Mouse (Mus musculus): ENCODE results near the gene Stfa3. TPM values are rescaled to one million over a fixed set of nuclear protein-coding genes. Genes with fewer than 3 reads are reported as not detected.
"Not testable (repeated sequence)": the region's sequence is repeated elsewhere in the genome, so short reads cannot be mapped to it uniquely, and the experiment has no call there.

Stfa3 gene
- not detected for total RNA-seq (2021)
- long read RNA-seq, experiment 1: 0 reads
- long read RNA-seq, experiment 2: 0 reads

GRCm38 (mm10) chr16:36455342-36455802 lies at the start of gene Stfa3:
Stfa3 (minus strand) TSS chr16:36455392.
- no peak for DNase-seq (ENCODE audit: low spot score in 2 of 2)

GRCm38 (mm10) chr16:36502286-36502685 lies 47.1 kb upstream of the Stfa3 start:
- DNase-seq (ENCODE audit: low spot score in 2 of 2): no peak

GRCm38 (mm10) chr16:36492420-36492819 lies 37.2 kb upstream of the Stfa3 start:
- DNase-seq (ENCODE audit: low spot score in 2 of 2): no peak

DNA sequence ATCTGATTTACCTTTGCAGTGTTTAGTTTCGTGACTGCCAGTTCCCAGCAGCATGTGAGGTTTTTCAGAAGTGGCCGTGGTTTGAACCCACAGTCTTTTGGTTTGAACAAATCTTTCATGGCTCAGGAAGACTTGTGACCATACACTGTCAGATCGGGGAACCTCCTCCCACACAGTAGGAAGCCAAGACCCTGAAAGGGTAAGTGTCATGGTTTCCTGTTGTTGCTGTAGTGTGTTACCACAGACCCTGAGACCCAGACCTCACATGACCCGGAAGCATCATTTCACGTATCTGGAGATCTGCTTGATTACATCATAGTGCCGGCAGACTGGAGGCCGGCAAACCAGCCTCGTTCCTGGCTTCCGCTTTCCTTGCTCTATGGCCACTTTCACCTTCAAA lies 21.7 kb upstream of the Stfa3 start:
- no peak for DNase-seq (ENCODE audit: low spot score in 2 of 2)

DNA sequence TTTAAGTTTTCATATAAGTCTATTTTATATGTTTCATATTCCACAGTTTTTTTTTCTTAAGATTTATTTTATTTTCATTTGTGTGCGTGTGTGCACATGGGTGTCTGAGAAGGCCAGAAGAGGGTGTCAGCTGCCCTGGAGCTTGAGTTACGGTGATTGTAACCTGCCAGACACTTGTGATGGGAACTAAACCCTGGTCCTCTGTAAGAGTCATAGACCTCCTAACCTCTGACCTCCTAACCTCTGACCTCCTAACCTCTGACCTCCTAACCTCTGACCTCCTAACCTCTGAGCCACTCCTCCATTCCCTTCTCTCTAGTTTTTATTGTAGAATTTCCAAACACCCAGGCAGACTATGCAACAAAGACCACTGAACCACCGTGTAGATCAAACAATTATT lies 20.3 kb upstream of the Stfa3 start:
- DNase-seq (ENCODE audit: low spot score in 2 of 2): no peak

DNA sequence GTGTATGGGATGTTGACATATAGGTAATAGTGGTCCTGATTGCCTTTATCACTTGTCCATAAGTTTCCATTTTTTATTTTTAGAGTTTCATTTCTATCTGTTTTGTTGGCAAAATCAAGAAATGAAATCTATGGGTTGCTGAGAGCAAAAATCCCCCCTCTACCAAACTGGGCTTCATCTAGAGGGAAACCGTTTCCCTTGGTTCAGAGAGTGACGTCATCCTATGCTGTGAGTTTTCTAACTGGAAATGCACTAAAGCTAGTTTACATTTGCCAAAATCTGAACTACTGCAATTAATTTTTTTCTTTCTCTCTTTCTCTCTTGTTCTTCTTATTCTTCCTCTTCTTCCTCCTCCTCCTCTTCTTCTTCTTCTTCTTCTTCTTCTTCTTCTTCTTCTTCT lies 19.7 kb upstream of the Stfa3 start:
- DNase-seq (ENCODE audit: low spot score in 2 of 2): no peak

DNA sequence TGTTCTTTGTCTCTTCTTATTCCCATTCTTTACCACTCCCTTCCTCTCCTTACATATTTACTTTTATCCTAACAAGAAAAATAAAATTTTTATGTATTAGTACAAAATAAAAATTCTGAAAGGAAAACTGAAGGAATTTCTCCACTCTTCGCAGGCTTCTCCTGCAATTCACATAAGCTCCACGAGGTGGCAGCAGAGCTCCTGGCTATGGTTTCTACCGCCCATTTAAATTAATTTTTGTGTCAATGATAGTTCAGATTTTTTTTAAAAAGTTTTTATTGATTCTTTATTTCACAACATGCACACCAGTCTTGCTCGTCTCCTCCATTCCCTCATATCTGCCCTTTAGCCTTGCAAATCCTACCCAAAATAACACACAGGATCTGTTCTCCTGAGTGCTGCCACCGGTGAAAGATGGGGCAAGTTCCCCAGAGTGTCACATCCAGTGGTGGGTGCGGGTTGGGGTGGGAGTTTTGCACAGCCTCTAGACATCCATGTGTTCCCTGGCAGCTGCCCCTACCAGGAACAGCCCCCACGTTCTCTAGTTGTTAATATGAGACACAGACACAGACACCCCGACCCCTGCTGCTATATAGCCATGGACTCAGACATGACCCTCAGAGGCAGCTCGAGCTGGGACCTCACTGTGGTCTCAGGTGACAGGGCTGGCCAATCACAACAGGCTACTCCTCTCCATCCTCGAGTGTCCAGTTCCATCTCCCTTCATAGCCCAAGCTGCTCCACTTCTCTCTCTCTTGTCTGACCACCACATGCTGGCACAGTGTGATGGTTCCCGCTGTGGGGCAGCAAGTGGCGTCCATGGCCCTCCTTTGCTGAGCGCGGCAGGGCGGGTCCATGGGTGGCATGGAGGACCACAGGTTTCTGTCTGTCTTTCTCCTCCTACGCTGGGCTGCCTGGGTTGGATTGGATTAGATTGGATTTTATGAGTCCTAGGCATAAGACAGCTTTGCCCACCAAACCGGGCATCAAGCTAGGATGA lies 18.3 kb upstream of the Stfa3 start:
- DNase-seq (ENCODE audit: low spot score in 2 of 2): peak; percentile 22 to 47

DNA sequence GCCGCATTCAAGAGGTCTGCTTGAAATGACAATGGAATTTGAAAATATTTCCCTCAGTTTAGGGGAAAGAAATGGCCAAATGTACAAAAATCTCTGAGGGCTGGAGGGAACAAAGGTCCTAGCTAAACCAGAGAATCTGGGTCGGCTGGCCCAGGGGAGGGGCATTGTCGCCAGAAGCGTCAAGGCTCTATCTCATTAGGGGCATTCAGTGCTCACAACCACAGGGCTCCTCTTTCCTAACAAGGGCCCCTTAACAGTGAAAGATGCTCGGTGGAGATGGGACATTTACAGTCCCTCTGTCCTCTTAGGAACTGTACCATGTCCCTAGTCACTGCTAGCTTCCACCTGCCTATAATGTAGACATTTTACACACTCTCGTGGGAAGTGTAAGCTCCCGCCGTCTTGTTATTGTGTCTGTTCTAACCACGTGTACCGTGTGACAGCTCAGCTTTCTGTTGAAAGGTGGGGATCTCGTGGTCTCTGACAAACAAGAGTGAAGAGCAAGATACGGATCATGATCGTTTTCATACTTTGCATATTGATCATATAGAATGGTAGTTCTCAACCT lies 16.0 kb upstream of the Stfa3 start:
- DNase-seq (ENCODE audit: low spot score in 2 of 2): no peak

DNA sequence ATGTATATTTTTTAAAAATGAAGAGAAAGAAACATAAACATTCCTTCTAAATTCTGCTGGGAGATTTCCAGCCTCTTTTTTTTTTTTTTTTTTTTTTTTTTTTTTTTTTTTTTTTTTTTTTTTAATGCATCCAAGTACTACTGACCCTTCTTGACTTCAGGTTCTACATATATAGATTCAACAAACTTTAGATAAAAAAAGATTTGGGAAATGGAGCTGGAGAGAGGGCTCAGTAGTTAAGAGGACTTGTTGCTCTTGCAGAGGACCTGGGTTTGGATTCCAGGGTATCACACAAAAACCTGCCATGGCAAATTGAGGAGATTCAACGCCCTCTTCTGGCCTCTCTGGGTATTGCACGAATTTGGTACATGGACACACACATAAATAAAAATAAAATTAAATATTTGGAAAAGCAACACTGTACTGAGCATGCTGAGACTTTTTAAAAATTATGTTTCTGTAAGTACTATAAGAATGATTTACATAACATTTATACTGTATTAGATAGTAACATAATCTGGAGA lies 14.8 kb upstream of the Stfa3 start:
- DNase-seq (ENCODE audit: low spot score in 2 of 2): no peak

- DNase-seq (ENCODE audit: low spot score in 2 of 2): no peak
Observed at GRCm38 (mm10) chr16:36469367-36469766, 14.2 kb upstream of the Stfa3 start.

DNA sequence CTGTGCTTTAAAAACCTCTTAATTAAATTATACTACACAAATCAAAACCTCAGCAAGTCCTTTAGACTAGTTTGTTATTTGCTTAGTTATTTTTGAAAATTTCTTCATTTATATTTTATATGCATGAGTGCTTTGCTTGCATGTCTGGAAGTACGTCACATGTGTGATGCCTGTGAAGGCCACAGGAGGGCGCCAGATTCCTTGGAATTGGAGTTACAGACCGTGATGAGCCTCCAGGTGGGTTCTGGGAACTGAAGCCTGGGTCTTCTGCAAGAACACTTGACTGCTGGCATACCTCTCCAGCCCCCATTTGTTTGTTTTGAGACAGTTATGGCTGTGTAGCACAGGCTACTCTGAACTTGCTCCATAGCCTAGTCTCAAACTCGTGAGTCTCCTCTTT lies 13.7 kb upstream of the Stfa3 start:
- DNase-seq (ENCODE audit: low spot score in 2 of 2): no peak

GRCm38 (mm10) chr16:36467936-36468335 lies 12.7 kb upstream of the Stfa3 start:
- no peak for DNase-seq (ENCODE audit: low spot score in 2 of 2)

GRCm38 (mm10) chr16:36465436-36465835 lies 10.2 kb upstream of the Stfa3 start:
- DNase-seq (ENCODE audit: low spot score in 2 of 2): no peak

DNA sequence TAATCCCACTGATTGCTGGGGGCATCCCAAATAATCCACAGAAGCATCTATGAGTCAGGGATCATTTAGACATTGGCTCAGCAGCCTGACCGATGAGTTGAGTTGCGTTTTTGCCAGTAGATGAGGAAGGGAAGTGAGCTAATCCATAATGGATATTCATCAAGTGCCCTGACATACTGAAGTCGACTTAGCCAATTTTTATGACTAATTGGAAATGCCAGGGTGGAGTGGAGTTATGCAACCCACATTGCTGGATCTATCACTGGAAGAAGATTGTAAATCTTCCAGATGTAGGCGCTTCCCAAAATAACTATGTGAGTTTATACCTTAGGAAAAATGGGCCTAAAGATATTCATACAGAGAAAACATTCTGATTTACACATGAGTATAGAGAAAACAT lies 8.9 kb upstream of the Stfa3 start:
- DNase-seq (ENCODE audit: low spot score in 2 of 2): no peak

DNA sequence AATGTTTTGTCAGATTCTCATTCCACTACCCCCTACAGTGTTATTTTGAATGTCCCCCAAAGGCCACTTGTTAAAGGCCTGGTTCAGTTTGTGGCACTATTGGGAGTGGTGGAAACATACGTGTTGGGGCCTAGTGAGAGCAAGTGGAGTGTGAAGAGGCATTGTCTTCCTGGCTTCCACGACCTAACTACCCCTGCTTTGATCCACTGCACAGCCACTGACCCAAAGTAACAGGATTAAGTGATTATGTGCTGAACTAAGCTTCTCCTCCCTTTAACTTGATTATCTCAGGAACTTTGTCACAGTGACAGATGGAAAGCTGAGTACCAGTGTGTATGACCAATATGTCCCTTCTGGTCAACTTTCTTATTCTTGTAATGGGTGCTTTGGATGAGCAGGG lies 5.2 kb upstream of the Stfa3 start:
- no peak for DNase-seq (ENCODE audit: low spot score in 2 of 2)

- DNase-seq (ENCODE audit: low spot score in 2 of 2): not testable (repeated sequence)
Observed at GRCm38 (mm10) chr16:36420979-36421378, 34.2 kb downstream of the Stfa3 start.

DNA sequence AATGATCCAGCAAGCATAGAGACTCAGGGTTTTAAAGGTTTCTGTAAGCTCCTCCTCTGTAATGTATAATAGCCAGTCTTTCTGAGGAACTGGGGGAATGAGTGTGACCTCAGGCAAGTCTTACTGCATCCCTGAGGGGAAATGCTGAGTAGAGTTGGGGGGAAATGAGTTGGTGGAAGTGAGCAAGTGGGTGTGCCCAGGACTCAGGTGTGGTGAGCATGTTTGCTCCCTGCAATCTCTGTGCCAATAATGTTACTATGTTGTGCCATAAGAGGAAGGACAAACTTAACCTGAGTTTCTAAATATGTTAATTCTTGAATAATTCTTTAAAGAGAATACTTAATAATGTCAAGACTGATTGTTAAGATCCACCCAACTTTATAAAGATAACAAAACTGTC lies 46.8 kb downstream of the Stfa3 start, which contains the start of gene Stfa2:
Stfa2 (minus strand) TSS at position 101 of the 400 bp plus-strand sequence.
- no peak for DNase-seq (ENCODE audit: low spot score in 2 of 2)

Other genes starting within 250 kb of the Stfa3 start
- gene Gm5416, start 245.0 kb downstream of the Stfa3 start, total RNA-seq (2021): not detected
- not detected for gene 2010005H15Rik, start 233.9 kb downstream of the Stfa3 start, total RNA-seq (2021)
- gene Stfa1, start 178.4 kb downstream of the Stfa3 start, total RNA-seq (2021): not detected
- not detected for gene BC117090, start 121.1 kb downstream of the Stfa3 start, total RNA-seq (2021)
- gene BC100530, start 87.6 kb downstream of the Stfa3 start, total RNA-seq (2021): not detected
- gene Stfa2, start 46.9 kb downstream of the Stfa3 start, total RNA-seq (2021): not detected
- gene Casr, start 106.7 kb upstream of the Stfa3 start, total RNA-seq (2021): under 1 TPM; 0.56 to 0.86 TPM
- 1 to 10 TPM in 1 of 2 experiments, under 1 TPM in 1; 0.98 to 1.9 TPM for gene Cd86, start 210.7 kb upstream of the Stfa3 start, total RNA-seq (2021)
- under 1 TPM; 0.12 to 0.40 TPM for gene Ildr1, start 238.6 kb upstream of the Stfa3 start, total RNA-seq (2021)